14 mouse cellular contexts compared by ENCODE assay signal in the genomic region with DNA sequence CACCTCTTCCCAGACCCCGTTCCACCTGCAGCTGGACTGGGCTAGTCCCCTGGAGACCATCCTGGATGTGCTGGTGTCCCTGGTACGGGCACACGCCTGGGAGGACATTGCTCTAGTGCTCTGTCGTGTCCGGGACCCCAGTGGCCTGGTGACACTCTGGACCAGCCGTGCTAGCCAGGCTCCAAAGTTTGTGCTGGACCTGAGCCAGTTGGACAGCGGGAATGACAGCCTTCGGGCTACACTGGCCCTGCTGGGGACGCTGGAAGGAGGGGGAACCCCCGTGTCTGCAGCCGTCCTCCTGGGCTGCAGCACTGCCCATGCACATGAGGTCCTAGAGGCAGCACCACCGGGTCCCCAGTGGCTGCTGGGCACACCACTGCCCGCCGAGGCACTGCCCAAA. TPM values are rescaled to one million over a fixed set of nuclear protein-coding genes. Genes with fewer than 3 reads are reported as not detected.
DNase-seq lines count a peak whose midpoint lies in the region; ATAC-seq lines count a peak whose summit lies in the region.
"Had no signal": no experiment of that assay in that cellular context is flagged by ENCODE, and none has a peak within 500 bp of the region (broad histone marks: within the 10 kb centered on the region; RNA-seq: fewer than 3 reads in every experiment).

No protein-coding gene starts in this region.

- H3K36me3 ChIP-seq in hindbrain, embryonic 10.5 days, result peaks cover 50% of the 10 kb centered on the region
- H3K36me3 ChIP-seq in hindbrain, embryonic 11.5 days (ENCODE audit: control insufficient read depth, insufficient read depth, low read length), result peaks cover 20% of the 10 kb centered on the region
- peaks cover 29% of the 10 kb centered on the region for H3K36me3 ChIP-seq in lung, embryonic 16.5 days (ENCODE audit: control insufficient read depth, insufficient read depth, low read length)
- H3K36me3 ChIP-seq in limb, embryonic 13.5 days, result peaks cover 53% of the 10 kb centered on the region

- 71% methylated on average over 14 of the region's 14 CpGs for WGBS in hindbrain, embryonic 10.5 days
- WGBS in hindbrain, embryonic 11.5 days, result 71% methylated on average over 14 of the region's 14 CpGs
- 35% methylated on average over 14 of the region's 14 CpGs for WGBS in lung, embryonic 16.5 days
- 66% methylated on average over 14 of the region's 14 CpGs for WGBS in limb, embryonic 13.5 days

- H3K9me3 ChIP-seq in hindbrain, embryonic 10.5 days, result 0 out of 2 replicates have a peak, but pooled peaks cover 9% of the 10 kb centered on the region
- no peaks in the 10 kb centered on the region for H3K9me3 ChIP-seq in hindbrain, embryonic 11.5 days (ENCODE audit: control insufficient read depth, low read length)
- peaks cover 2% of the 10 kb centered on the region; the same call in 1 of the 2 replicates for H3K9me3 ChIP-seq in lung, embryonic 16.5 days (ENCODE audit: control insufficient read depth, low read length)
- H3K9me3 ChIP-seq in limb, embryonic 13.5 days, result no peaks in the 10 kb centered on the region

- ATAC-seq in hindbrain, embryonic 11.5 days (ENCODE audit: low FRiP score), result no peak
- peak; percentile 10; the same call in 1 of the 2 replicates for ATAC-seq in lung, embryonic 16.5 days (ENCODE audit: low read depth)
- no peak for ATAC-seq in limb, embryonic 13.5 days (ENCODE audit: low FRiP score, low read depth)
- ATAC-seq: hindbrain, embryonic 16.5 days had no signal

- H3K27me3 ChIP-seq in hindbrain, embryonic 10.5 days (ENCODE audit: insufficient read depth, poor library complexity, severe bottlenecking), result peaks cover 79% of the 10 kb centered on the region
- H3K27me3 ChIP-seq in hindbrain, embryonic 11.5 days (ENCODE audit: control insufficient read depth, insufficient read depth, low read length), result peaks cover 24% of the 10 kb centered on the region
- peaks cover 19% of the 10 kb centered on the region for H3K27me3 ChIP-seq in lung, embryonic 16.5 days (ENCODE audit: control insufficient read depth, insufficient read depth, low read depth, low read length)
- peaks cover 47% of the 10 kb centered on the region for H3K27me3 ChIP-seq in limb, embryonic 13.5 days

- intact Hi-C loops in heart, postnatal 10 days (cut with DNase I), result no loop called here
- intact Hi-C loops in left cerebral cortex, postnatal 25 days (cut with DNase I), result no loop called here

- no peak overlapping the region for H3K27ac ChIP-seq in hindbrain, embryonic 10.5 days
- H3K27ac ChIP-seq in hindbrain, embryonic 11.5 days (ENCODE audit: low read depth, low read length), result no peak overlapping the region
- H3K27ac ChIP-seq in lung, embryonic 16.5 days (ENCODE audit: low read length), result no peak overlapping the region
- H3K27ac ChIP-seq in limb, embryonic 13.5 days, result no peak overlapping the region
- H3K27ac ChIP-seq: macrophage had no signal

- no peak overlapping the region for H3K4me2 ChIP-seq in hindbrain, embryonic 11.5 days (replicated peaks; ENCODE audit: low read depth, low read length)
- no peak overlapping the region for H3K4me2 ChIP-seq in lung, embryonic 16.5 days (ENCODE audit: low read depth, low read length)
- H3K4me2 ChIP-seq in limb, embryonic 13.5 days (replicated peaks), result no peak overlapping the region

- peaks cover 13% of the 10 kb centered on the region for H3K4me1 ChIP-seq in hindbrain, embryonic 10.5 days (replicated peaks)
- peaks cover 3% of the 10 kb centered on the region; the same call in 1 of the 2 replicates for H3K4me1 ChIP-seq in hindbrain, embryonic 11.5 days (replicated peaks; ENCODE audit: control insufficient read depth, insufficient read depth, low read length)
- peaks cover 15% of the 10 kb centered on the region for H3K4me1 ChIP-seq in lung, embryonic 16.5 days (replicated peaks; ENCODE audit: control insufficient read depth, insufficient read depth, low read length)
- peaks cover 20% of the 10 kb centered on the region for H3K4me1 ChIP-seq in limb, embryonic 13.5 days

- H3K9ac ChIP-seq in hindbrain, embryonic 11.5 days (ENCODE audit: low read depth, low read length), result no peak overlapping the region
- H3K9ac ChIP-seq in lung, embryonic 16.5 days (ENCODE audit: low read length), result no peak overlapping the region
- H3K9ac ChIP-seq in limb, embryonic 13.5 days, result 0 out of 2 replicates have a peak overlapping the region, but pooled peaks have one; percentile 31

- H3K4me3 ChIP-seq in hindbrain, embryonic 10.5 days, result peak overlapping the region; percentile 0; the same call in 1 of the 2 replicates
- no peak overlapping the region for H3K4me3 ChIP-seq in hindbrain, embryonic 11.5 days (ENCODE audit: low read depth, low read length)
- no peak overlapping the region for H3K4me3 ChIP-seq in lung, embryonic 16.5 days (ENCODE audit: low read length)
- no peak overlapping the region for H3K4me3 ChIP-seq in limb, embryonic 13.5 days

- no peak for DNase-seq in hindbrain, embryonic 10.5 days (ENCODE audit: low spot score)
- no peak for DNase-seq in hindbrain, embryonic 11.5 days (ENCODE audit: low spot score)
- no peak for DNase-seq in lung, postnatal 25 days (ENCODE audit: low spot score)
- peak; percentile 42 to 64 for DNase-seq in heart, postnatal 10 days
- no peak for DNase-seq in left cerebral cortex, postnatal 25 days (ENCODE audit: low spot score in 2 of 2)
- no peak for DNase-seq in frontal cortex, postnatal 10 days (ENCODE audit: low spot score in 2 of 2)
- DNase-seq: thymus, adult 2 months had no signal

RNA-seq across cellular contexts. Expression of a gene that starts 2.3 kb away (rescaled TPM):
- 0.35 TPM in 2 replicates for polyA plus RNA-seq in hindbrain, embryonic 10.5 days (2016; fragmentation: Nextera tagmentation; extraction: Ambion mirVana)
- polyA plus RNA-seq in hindbrain, embryonic 11.5 days (2014; fragmentation: Nextera tagmentation; extraction: Ambion mirVana), result 0.29 and 0.49 TPM in 2 replicates
- 0.25 and 0.75 TPM in 2 replicates for polyA plus RNA-seq in lung, embryonic 16.5 days (2015; fragmentation: Nextera tagmentation; extraction: Ambion mirVana)
- not detected for total RNA-seq in heart, postnatal 10 days (2021)
- polyA plus RNA-seq in limb, embryonic 13.5 days (2015; fragmentation: Nextera tagmentation; extraction: Ambion mirVana), result 0.41 and 0.73 TPM in 2 replicates
- total RNA-seq in left cerebral cortex, postnatal 25 days (2021), result under 1 TPM; 0.14 to 0.23 TPM
- total RNA-seq: adrenal gland, postnatal 36 days; granulocyte monocyte progenitor cell, adult 5-6 weeks; neutrophil, adult 5-6 weeks had no signal
- polyA plus RNA-seq: macrophage had no signal

RNA-seq across cellular contexts. Expression of a gene that starts 11.3 kb away (rescaled TPM):
- polyA plus RNA-seq in hindbrain, embryonic 10.5 days (2016; fragmentation: Nextera tagmentation; extraction: Ambion mirVana), result 11.8 and 13.1 TPM in 2 replicates
- 14.6 and 16.1 TPM in 2 replicates for polyA plus RNA-seq in hindbrain, embryonic 11.5 days (2014; fragmentation: Nextera tagmentation; extraction: Ambion mirVana)
- 7.3 and 9.0 TPM in 2 replicates for polyA plus RNA-seq in lung, embryonic 16.5 days (2015; fragmentation: Nextera tagmentation; extraction: Ambion mirVana)
- 100 to 1,000 TPM; 126 to 132 TPM for total RNA-seq in heart, postnatal 10 days (2021)
- 16.0 and 19.5 TPM in 2 replicates for polyA plus RNA-seq in limb, embryonic 13.5 days (2015; fragmentation: Nextera tagmentation; extraction: Ambion mirVana)
- total RNA-seq in left cerebral cortex, postnatal 25 days (2021), result 100 to 1,000 TPM; 123 to 124 TPM

RNA-seq across cellular contexts. Expression of a gene that starts 12.9 kb away (rescaled TPM):
- 128 and 140 TPM in 2 replicates for polyA plus RNA-seq in hindbrain, embryonic 10.5 days (2016; fragmentation: Nextera tagmentation; extraction: Ambion mirVana)
- 94.7 and 102 TPM in 2 replicates for polyA plus RNA-seq in hindbrain, embryonic 11.5 days (2014; fragmentation: Nextera tagmentation; extraction: Ambion mirVana)
- polyA plus RNA-seq in lung, embryonic 16.5 days (2015; fragmentation: Nextera tagmentation; extraction: Ambion mirVana), result 76.7 and 83.0 TPM in 2 replicates
- total RNA-seq in heart, postnatal 10 days (2021), result 10 to 100 TPM; 22.7 to 23.4 TPM
- 105 and 106 TPM in 2 replicates for polyA plus RNA-seq in limb, embryonic 13.5 days (2015; fragmentation: Nextera tagmentation; extraction: Ambion mirVana)
- 10 to 100 TPM; 41.1 to 49.9 TPM for total RNA-seq in left cerebral cortex, postnatal 25 days (2021)

RNA-seq across cellular contexts. Expression of a gene that starts 15.6 kb away (rescaled TPM):
- 201 and 223 TPM in 2 replicates for polyA plus RNA-seq in hindbrain, embryonic 10.5 days (2016; fragmentation: Nextera tagmentation; extraction: Ambion mirVana)
- 180 and 221 TPM in 2 replicates for polyA plus RNA-seq in hindbrain, embryonic 11.5 days (2014; fragmentation: Nextera tagmentation; extraction: Ambion mirVana)
- 401 and 405 TPM in 2 replicates for polyA plus RNA-seq in lung, embryonic 16.5 days (2015; fragmentation: Nextera tagmentation; extraction: Ambion mirVana)
- 10 to 100 TPM; 60.3 to 65.6 TPM for total RNA-seq in heart, postnatal 10 days (2021)
- 287 and 299 TPM in 2 replicates for polyA plus RNA-seq in limb, embryonic 13.5 days (2015; fragmentation: Nextera tagmentation; extraction: Ambion mirVana)
- total RNA-seq in left cerebral cortex, postnatal 25 days (2021), result 1 to 10 TPM; 6.0 to 8.2 TPM

RNA-seq across cellular contexts. Expression of a gene that starts 23.5 kb away (rescaled TPM):
- 4.4 and 6.0 TPM in 2 replicates for polyA plus RNA-seq in hindbrain, embryonic 10.5 days (2016; fragmentation: Nextera tagmentation; extraction: Ambion mirVana)
- 2.6 TPM in 2 replicates for polyA plus RNA-seq in hindbrain, embryonic 11.5 days (2014; fragmentation: Nextera tagmentation; extraction: Ambion mirVana)
- polyA plus RNA-seq in lung, embryonic 16.5 days (2015; fragmentation: Nextera tagmentation; extraction: Ambion mirVana), result 4.9 and 5.6 TPM in 2 replicates
- 1 to 10 TPM; 7.8 to 8.2 TPM for total RNA-seq in heart, postnatal 10 days (2021)
- 1.8 and 1.9 TPM in 2 replicates for polyA plus RNA-seq in limb, embryonic 13.5 days (2015; fragmentation: Nextera tagmentation; extraction: Ambion mirVana)
- total RNA-seq in left cerebral cortex, postnatal 25 days (2021), result 10 to 100 TPM; 10.9 to 12.3 TPM

Comparison
In these comparisons a context has a peak if more than half of its experiments do, and no peak if none do; other contexts are left out.
1. DNase-seq: peak in heart, postnatal 10 days (2 of 2); none in hindbrain, embryonic 10.5 days (single experiment), hindbrain, embryonic 11.5 days (single experiment), lung, postnatal 25 days (single experiment), left cerebral cortex, postnatal 25 days (0 of 2) and frontal cortex, postnatal 10 days (0 of 2).